Mouse (Mus musculus) 3T3-L1 (cell line): ENCODE data around the gene Gpr149.

ENCODE experiments used
- DNase-seq: peaks from one replicate; pipeline ENCODE4 v3.0.0-alpha.2; 2015; ENCODE audit warnings: low read depth, low spot score

Gene Gpr149

GRCm38 (mm10) chr3:62604973-62605372, at the start of gene Gpr149:
Gpr149 (minus strand) TSS chr3:62605140.
- DNase-seq = peak; percentile 77

GRCm38 (mm10) chr3:62650551-62650950, 45.6 kb upstream of the Gpr149 start:
- DNase-seq = no peak

- peak; percentile 51 for DNase-seq
Measured at GRCm38 (mm10) chr3:62610861-62611260, 5.9 kb upstream of the Gpr149 start.

GRCm38 (mm10) chr3:62605931-62606330, 991 bp upstream of the Gpr149 start:
- peak; percentile 92 for DNase-seq

GRCm38 (mm10) chr3:62604047-62604391, 921 bp downstream of the Gpr149 start:
- no peak for DNase-seq

GRCm38 (mm10) chr3:62603231-62604046, 1.5 kb downstream of the Gpr149 start:
- DNase-seq = peak; percentile 67

GRCm38 (mm10) chr3:62602466-62602865, 2.5 kb downstream of the Gpr149 start:
- peak; percentile 72 for DNase-seq

GRCm38 (mm10) chr3:62594842-62595241, 10.1 kb downstream of the Gpr149 start:
- peak; percentile 61 for DNase-seq

- DNase-seq = no peak
Measured at GRCm38 (mm10) chr3:62585072-62585471, 19.9 kb downstream of the Gpr149 start.

GRCm38 (mm10) chr3:62527593-62527992, 77.3 kb downstream of the Gpr149 start:
- no peak for DNase-seq

GRCm38 (mm10) chr3:62527160-62527559, 77.8 kb downstream of the Gpr149 start:
- peak; percentile 75 for DNase-seq

GRCm38 (mm10) chr3:62507206-62507647, 97.7 kb downstream of the Gpr149 start:
- DNase-seq = no peak

- peak; percentile 96 for DNase-seq
Measured at GRCm38 (mm10) chr3:62506488-62507205, 98.3 kb downstream of the Gpr149 start, which contains the start of gene Dhx36. Dhx36 (minus strand) TSS chr3:62507004.

- DNase-seq = peak; percentile 55
Measured at GRCm38 (mm10) chr3:62505166-62505900, 99.6 kb downstream of the Gpr149 start.

GRCm38 (mm10) chr3:62499327-62499726, 105.6 kb downstream of the Gpr149 start:
- DNase-seq = no peak

GRCm38 (mm10) chr3:62492568-62492967, 112.4 kb downstream of the Gpr149 start:
- DNase-seq = no peak

GRCm38 (mm10) chr3:62484340-62484739, 120.6 kb downstream of the Gpr149 start:
- DNase-seq = no peak
